9 mouse cellular contexts compared by ENCODE assay signal in genomic region chr2:131686748-131687147, GRCm38 (mm10).
DNase-seq lines count a peak whose midpoint lies in the region; ATAC-seq and TF ChIP-seq lines count a peak whose summit lies in the region.
"Had no signal": no experiment of that assay in that cellular context is flagged by ENCODE, and none has a peak within 500 bp of the region (broad histone marks: within the 10 kb centered on the region; RNA-seq: fewer than 3 reads in every experiment).

No protein-coding gene starts in this region.

- H3K4me2 ChIP-seq in forebrain, postnatal 0 days (ENCODE audit: low read depth): no peak overlapping the region
- H3K4me2 ChIP-seq in forebrain, embryonic 11.5 days (ENCODE audit: low read depth, low read length, severe bottlenecking): no peak overlapping the region
- H3K4me2 ChIP-seq in forebrain, embryonic 15.5 days (replicated peaks): no peak overlapping the region

- no peaks in the 10 kb centered on the region for H3K4me1 ChIP-seq in forebrain, postnatal 0 days (ENCODE audit: insufficient read depth)
- no peaks in the 10 kb centered on the region for H3K4me1 ChIP-seq in forebrain, embryonic 11.5 days (replicated peaks; ENCODE audit: control insufficient read depth, insufficient read depth, low read length)
- H3K4me1 ChIP-seq in forebrain, embryonic 15.5 days: no peaks in the 10 kb centered on the region

- H3K9ac ChIP-seq in forebrain, postnatal 0 days: no peak overlapping the region
- no peak overlapping the region for H3K9ac ChIP-seq in forebrain, embryonic 11.5 days (ENCODE audit: low read length)
- H3K9ac ChIP-seq in forebrain, embryonic 15.5 days (replicated peaks): no peak overlapping the region

- no peak for TF ChIP-seq CTCF in forebrain, postnatal 0 days (IDR thresholded peaks at IDR 0.05; ENCODE audit: low read depth)

- no peaks in the 10 kb centered on the region for H3K9me3 ChIP-seq in forebrain, postnatal 0 days (ENCODE audit: low read length)
- no peaks in the 10 kb centered on the region for H3K9me3 ChIP-seq in forebrain, embryonic 11.5 days (ENCODE audit: control insufficient read depth, low read length)
- H3K9me3 ChIP-seq in forebrain, embryonic 15.5 days: no peaks in the 10 kb centered on the region

- no peak overlapping the region for H3K4me3 ChIP-seq in forebrain, postnatal 0 days (ENCODE audit: low read depth, low read length)
- H3K4me3 ChIP-seq in forebrain, embryonic 11.5 days (ENCODE audit: low read depth, low read length): no peak overlapping the region
- no peak overlapping the region for H3K4me3 ChIP-seq in forebrain, embryonic 15.5 days

- WGBS in forebrain, postnatal 0 days: 38% methylated on average over 2 of the region's 2 CpGs
- 77% methylated on average over 2 of the region's 2 CpGs for WGBS in forebrain, embryonic 11.5 days
- 62% methylated on average over 2 of the region's 2 CpGs for WGBS in forebrain, embryonic 15.5 days

- H3K27ac ChIP-seq in forebrain, postnatal 0 days (ENCODE audit: low read depth, low read length): no peak overlapping the region
- H3K27ac ChIP-seq in forebrain, embryonic 11.5 days (ENCODE audit: low read depth, low read length): no peak overlapping the region
- no peak overlapping the region for H3K27ac ChIP-seq in forebrain, embryonic 15.5 days (replicated peaks)

- H3K36me3 ChIP-seq in forebrain, postnatal 0 days (ENCODE audit: insufficient read depth): no peaks in the 10 kb centered on the region
- no peaks in the 10 kb centered on the region for H3K36me3 ChIP-seq in forebrain, embryonic 11.5 days (ENCODE audit: control insufficient read depth, insufficient read depth, low read length)
- no peaks in the 10 kb centered on the region for H3K36me3 ChIP-seq in forebrain, embryonic 15.5 days

- peak; percentile 54; the same call in 1 of the 2 replicates for ATAC-seq in forebrain, postnatal 0 days
- no peak for ATAC-seq in forebrain, embryonic 11.5 days (replicated peaks; ENCODE audit: low FRiP score)
- ATAC-seq in monocyte, adult 5-6 weeks (replicated peaks; ENCODE audit: insufficient number of reproducible peaks, low FRiP score, low TSS enrichment, poor library complexity, severe bottlenecking): no peak
- no peak for ATAC-seq in inflammation-experienced regulatory T-cells, adult 6 months
- no peak for ATAC-seq in forebrain, embryonic 15.5 days (replicated peaks)
- ATAC-seq: intestine, embryonic 16.5 days had no signal

- H3K27me3 ChIP-seq in forebrain, postnatal 0 days (ENCODE audit: insufficient read depth, low read length): no peaks in the 10 kb centered on the region
- no peaks in the 10 kb centered on the region for H3K27me3 ChIP-seq in forebrain, embryonic 11.5 days (ENCODE audit: control insufficient read depth, insufficient read depth, low read length)
- no peaks in the 10 kb centered on the region for H3K27me3 ChIP-seq in forebrain, embryonic 15.5 days

- DNase-seq in forebrain, postnatal 0 days: peak; percentile 59
- no peak for DNase-seq in forebrain, embryonic 11.5 days (ENCODE audit: low spot score)
- DNase-seq in adrenal gland, postnatal 14 days: peak; percentile 46
- DNase-seq in heart, adult 8-10 months (ENCODE audit: low spot score): peak; percentile 22
- DNase-seq in left cerebral cortex, postnatal 36 days (ENCODE audit: low spot score in 2 of 2): peak; percentile 79 to 82

- intact Hi-C loops in left cerebral cortex, postnatal 36 days (cut with DNase I): no loop called here
